Mouse (Mus musculus) liver, embryonic 16.5 days (tissue): ENCODE results near the gene Maml2. TPM values are rescaled to one million over a fixed set of nuclear protein-coding genes. Genes with fewer than 3 reads are reported as not detected.

Source experiments
- ATAC-seq: fragments of 200-750 bp; cut with Nextera tagmentation; 2 replicates; pipeline ENCODE4 v1.8.0; 2017; ENCODE audit warnings: low read depth, mild to moderate bottlenecking, moderate number of reproducible peaks, moderate library complexity
- H3K27ac ChIP-seq: fragments of 300-500 bp; sonication (generic); 2 replicates; pipeline ENCODE4 v1.5.1; 2014; ENCODE audit warnings: mild to moderate bottlenecking, low read length
- H3K27me3 ChIP-seq: fragments of 300-500 bp; sonication (generic); 2 replicates; pipeline ENCODE4 v1.6.1; 2014; ENCODE audit warnings: low read depth, low read length, mixed read lengths; ENCODE audit not compliant: control insufficient read depth, insufficient read depth
- H3K36me3 ChIP-seq: fragments of 300-500 bp; sonication (generic); 2 replicates; pipeline ENCODE4 v1.6.1; 2014; ENCODE audit warnings: mild to moderate bottlenecking; ENCODE audit not compliant: control insufficient read depth, insufficient read depth
- H3K4me1 ChIP-seq: fragments of 300-500 bp; sonication (generic); 2 replicates; pipeline ENCODE4 v1.6.1; 2014; ENCODE audit warnings: low read depth, low read length, mixed read lengths; ENCODE audit not compliant: control insufficient read depth
- H3K4me2 ChIP-seq: fragments of 300-500 bp; sonication (generic); 2 replicates; pipeline ENCODE4 v1.6.1; 2014; ENCODE audit warnings: low read depth, low read length, mixed read lengths
- H3K4me3 ChIP-seq: fragments of 300-500 bp; sonication (generic); 2 replicates; pipeline ENCODE4 v1.5.1; 2014; ENCODE audit warnings: low read depth, mild to moderate bottlenecking, low read length
- H3K9ac ChIP-seq: fragments of 300-500 bp; sonication (generic); 2 replicates; pipeline ENCODE4 v1.6.1; 2014; ENCODE audit warnings: low read depth, low read length
- H3K9me3 ChIP-seq: fragments of 300-500 bp; sonication (generic); replicated peaks from 2 replicates; pipeline ENCODE4 v1.6.1; 2016; ENCODE audit warnings: low read length; ENCODE audit not compliant: control insufficient read depth
- WGBS: fragments of 180-500 bp; shearing (Covaris S2); extraction: QIAGEN DNeasy Blood & Tissue Kit; methylation state at CpG from one replicate; pipeline ENCODE4 v1.1.7; 2014; ENCODE audit not compliant: insufficient replicate concordance; 5-methylcytosine and 5-hydroxymethylcytosine counted together
- polyA plus RNA-seq: library from polyadenylated mRNA; unstranded; fragments of >200 nt; fragmentation: Nextera tagmentation; extraction: Ambion mirVana; gene quantifications from 2 replicates; pipeline ENCODE4 v1.2.1, GENCODE M21; 2015

Maml2 gene
- polyA plus RNA-seq, 1 experiment from 2014 or later = 0.96 TPM

DNA sequence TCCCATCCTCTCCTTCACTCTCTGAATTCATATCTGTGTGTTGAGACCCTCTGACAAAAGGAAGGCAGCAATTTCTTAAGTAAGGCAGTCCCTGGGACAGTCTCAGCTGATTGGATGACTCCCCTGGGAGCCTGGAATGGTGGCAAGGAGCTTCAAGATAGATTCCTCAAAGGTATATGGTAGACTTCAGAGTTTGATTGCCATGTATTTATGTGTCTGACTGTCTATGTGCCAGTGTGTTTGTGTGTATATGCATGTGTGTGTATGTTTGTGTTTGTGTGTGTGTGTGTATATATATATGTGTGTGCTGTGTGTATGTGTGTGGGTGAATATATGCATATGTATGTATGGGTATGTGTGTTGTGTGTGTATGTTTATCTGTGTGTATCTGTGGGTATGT, 133.0 kb downstream of the Maml2 start:
- Histone ChIP-seq H3K4me1 (no peaks in the 10 kb centered on the region), H3K9ac (no peak overlapping the region), H3K27me3 (no peaks in the 10 kb centered on the region), H3K4me2 (no peak overlapping the region), H3K9me3 (no peaks in the 10 kb centered on the region), H3K4me3 (no peak overlapping the region), H3K27ac (no peak overlapping the region), H3K36me3 (no peaks in the 10 kb centered on the region)
- no peak for ATAC-seq

- no peak for ATAC-seq
- Histone ChIP-seq H3K9me3 (no peaks in the 10 kb centered on the region), H3K27me3 (no peaks in the 10 kb centered on the region), H3K4me2 (no peak overlapping the region), H3K4me1 (no peaks in the 10 kb centered on the region), H3K9ac (no peak overlapping the region), H3K4me3 (no peak overlapping the region), H3K27ac (no peak overlapping the region), H3K36me3 (no peaks in the 10 kb centered on the region)
- 82% methylated on average over 3 of the region's 3 CpGs for WGBS
Observed at GRCm38 (mm10) chr9:13431646-13432045, 133.9 kb downstream of the Maml2 start.

DNA sequence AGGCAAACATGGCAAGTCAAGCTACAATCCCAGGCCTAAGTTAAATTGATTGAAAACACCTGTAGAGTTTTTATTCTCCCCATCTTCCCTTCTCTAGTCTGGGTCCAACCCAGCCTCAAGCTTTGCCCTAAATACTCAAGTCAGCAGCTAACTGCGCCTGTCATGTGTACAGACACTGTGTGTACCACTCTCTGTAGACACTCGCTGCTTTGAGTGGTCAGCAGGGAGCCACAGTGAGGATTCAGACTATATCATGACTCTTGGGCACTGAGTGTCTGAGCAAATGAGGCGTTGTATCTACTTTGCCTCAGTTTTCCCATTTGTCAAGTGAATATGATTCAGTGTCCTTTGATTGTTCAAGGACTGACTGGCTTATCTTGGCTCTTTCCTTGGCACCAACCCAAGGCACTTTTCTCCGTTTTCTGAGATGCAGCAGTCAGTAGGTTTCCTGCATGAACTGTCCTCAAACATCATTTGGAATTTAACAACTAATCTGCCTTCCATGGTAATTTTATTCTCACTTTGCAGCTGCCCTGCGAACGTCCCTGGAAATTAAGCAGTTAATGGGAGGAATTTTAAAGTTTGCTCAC, 135.8 kb downstream of the Maml2 start:
- WGBS = 59% methylated on average over 6 of the region's 6 CpGs
- Histone ChIP-seq H3K36me3 (no peaks in the 10 kb centered on the region), H3K4me1 (no peaks in the 10 kb centered on the region), H3K9ac (no peak overlapping the region), H3K4me2 (no peak overlapping the region), H3K27ac (no peak overlapping the region), H3K27me3 (no peaks in the 10 kb centered on the region), H3K9me3 (no peaks in the 10 kb centered on the region), H3K4me3 (no peak overlapping the region)
- no peak for ATAC-seq

DNA sequence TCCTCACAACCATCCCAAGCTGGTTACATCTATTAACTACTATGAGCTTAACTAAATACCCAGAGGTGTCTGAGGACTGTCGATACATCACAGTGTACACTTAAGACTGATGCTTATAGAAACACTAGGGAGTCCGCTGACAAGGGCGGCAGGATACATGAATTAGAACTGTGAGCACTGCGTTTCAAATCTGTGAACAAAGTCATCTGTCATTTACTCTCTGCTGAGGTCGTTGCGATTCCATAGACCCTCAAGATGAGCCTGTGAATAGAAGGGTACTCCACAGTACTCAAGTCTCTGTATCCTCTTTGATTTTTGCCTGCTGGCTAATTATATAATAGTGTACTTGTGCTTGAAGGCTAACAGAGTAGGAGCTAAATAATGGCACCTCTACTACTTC, 143.2 kb downstream of the Maml2 start:
- Histone ChIP-seq H3K36me3 (no peaks in the 10 kb centered on the region), H3K4me2 (no peak overlapping the region), H3K27ac (no peak overlapping the region), H3K9me3 (no peaks in the 10 kb centered on the region), H3K4me1 (no peaks in the 10 kb centered on the region), H3K9ac (no peak overlapping the region), H3K27me3 (no peaks in the 10 kb centered on the region), H3K4me3 (no peak overlapping the region)
- no peak for ATAC-seq
- WGBS = 79% methylated on average over 6 of the region's 6 CpGs

GRCm38 (mm10) chr9:13442012-13442735, 144.4 kb downstream of the Maml2 start:
- H3K4me3 ChIP-seq = no peak overlapping the region
- H3K4me2 ChIP-seq = no peak overlapping the region
- no peak overlapping the region for H3K27ac ChIP-seq
- H3K9me3 ChIP-seq = no peaks in the 10 kb centered on the region
- no peaks in the 10 kb centered on the region for H3K27me3 ChIP-seq
- 33% methylated on average over 13 of the region's 13 CpGs for WGBS
- no peaks in the 10 kb centered on the region for H3K36me3 ChIP-seq
- H3K9ac ChIP-seq = no peak overlapping the region
- H3K4me1 ChIP-seq = no peaks in the 10 kb centered on the region
- no peak; the same call in 1 of the 2 replicates for ATAC-seq

DNA sequence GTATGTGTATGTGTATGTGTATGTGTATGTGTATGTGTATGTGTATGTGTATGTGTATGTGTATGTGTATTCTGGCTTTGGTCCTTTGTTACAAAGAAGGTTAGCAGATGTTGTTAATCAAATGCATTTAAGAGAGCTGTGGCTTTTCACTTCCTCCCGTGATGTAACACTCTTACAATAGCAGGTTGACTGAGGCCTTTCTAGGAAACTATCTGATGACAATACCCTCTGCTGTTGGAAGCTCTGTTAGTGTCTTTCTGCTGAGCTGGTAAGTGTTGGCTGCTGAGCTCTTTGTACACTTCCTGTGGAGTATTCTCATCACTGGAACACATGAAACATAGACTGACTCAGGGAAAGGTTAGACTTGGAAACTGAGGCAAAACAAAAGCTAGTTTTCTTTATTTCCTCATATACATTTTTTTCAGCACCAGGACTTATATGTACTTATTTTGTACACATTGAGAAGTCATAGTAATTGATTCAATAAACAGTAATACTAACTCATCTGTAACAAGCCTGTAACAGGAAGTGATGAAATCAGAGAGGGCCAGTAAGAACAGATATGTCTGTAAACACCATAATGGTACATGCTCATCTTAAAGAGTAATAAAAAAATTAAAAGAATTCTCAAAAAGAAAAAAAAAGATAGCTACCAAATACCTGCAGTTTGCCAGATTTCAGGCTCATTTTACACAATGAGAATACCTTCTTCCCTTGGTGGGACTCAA, 145.9 kb downstream of the Maml2 start:
- Histone ChIP-seq H3K27me3 (no peaks in the 10 kb centered on the region), H3K4me2 (no peak overlapping the region), H3K36me3 (no peaks in the 10 kb centered on the region), H3K9ac (no peak overlapping the region), H3K27ac (no peak overlapping the region), H3K4me3 (no peak overlapping the region), H3K4me1 (no peaks in the 10 kb centered on the region), H3K9me3 (no peaks in the 10 kb centered on the region)
- WGBS = 4% methylated on average over 1 of the region's 1 CpGs
- no peak for ATAC-seq

DNA sequence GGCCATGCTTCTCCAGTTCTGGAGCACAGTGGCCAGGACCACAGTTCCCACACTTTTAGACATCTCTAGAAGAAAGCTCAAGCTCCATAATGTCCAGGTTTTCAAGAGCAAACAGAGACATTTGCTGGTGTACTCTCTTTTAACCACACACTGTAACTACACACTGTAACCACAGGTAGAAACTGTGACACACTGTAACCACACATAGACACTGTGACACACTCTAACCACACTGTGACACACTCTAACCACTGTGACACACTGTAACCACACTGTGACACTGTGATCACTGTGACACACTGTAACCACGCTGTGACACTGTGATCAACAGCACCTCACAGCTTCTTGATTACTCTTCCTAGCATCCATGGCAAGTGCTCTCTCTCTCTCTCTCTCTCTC, 148.5 kb downstream of the Maml2 start:
- H3K9me3 ChIP-seq = no peaks in the 10 kb centered on the region
- no peak overlapping the region for H3K4me3 ChIP-seq
- 41% methylated on average over 1 of the region's 1 CpGs for WGBS
- no peak overlapping the region for H3K9ac ChIP-seq
- no peak overlapping the region for H3K27ac ChIP-seq
- ATAC-seq = no peak
- no peaks in the 10 kb centered on the region for H3K27me3 ChIP-seq
- no peaks in the 10 kb centered on the region for H3K36me3 ChIP-seq
- no peak overlapping the region for H3K4me2 ChIP-seq
- H3K4me1 ChIP-seq = no peaks in the 10 kb centered on the region

GRCm38 (mm10) chr9:13446703-13447285, 149.0 kb downstream of the Maml2 start, which contains the start of gene Gm17571:
Gene Gm17571, minus strand, starts transcription at chr9:13446753.
- no peak within 1 kb of the TSS for H3K4me3 ChIP-seq
- no peak within 1 kb of the TSS for H3K4me2 ChIP-seq
- H3K27me3 ChIP-seq = no peaks in the 10 kb centered on the region
- no peak for ATAC-seq
- no peak within 1 kb of the TSS for H3K27ac ChIP-seq
- no peaks in the 10 kb centered on the region for H3K36me3 ChIP-seq
- 29% methylated on average over 4 of the region's 4 CpGs for WGBS
- H3K9me3 ChIP-seq = no peaks in the 10 kb centered on the region
- no peaks in the 10 kb centered on the region for H3K4me1 ChIP-seq
- H3K9ac ChIP-seq = no peak within 1 kb of the TSS

- ATAC-seq = no peak
- no peak overlapping the region for H3K27ac ChIP-seq
- WGBS = 66% methylated on average over 3 of the region's 3 CpGs
- H3K4me3 ChIP-seq = no peak overlapping the region
- no peaks in the 10 kb centered on the region for H3K27me3 ChIP-seq
- no peaks in the 10 kb centered on the region for H3K36me3 ChIP-seq
- no peak overlapping the region for H3K4me2 ChIP-seq
- H3K9ac ChIP-seq = no peak overlapping the region
- H3K4me1 ChIP-seq = no peaks in the 10 kb centered on the region
- H3K9me3 ChIP-seq = no peaks in the 10 kb centered on the region
Observed at GRCm38 (mm10) chr9:13448716-13449115, 151.0 kb downstream of the Maml2 start.
